Mouse (Mus musculus) C2C12 (cell line): ENCODE results near the gene Ptpro.

ENCODE experiments used
- CTCF ChIP-seq: IDR thresholded peaks from one replicate; pipeline ENCODE4 v1.5.1; 2011; ENCODE audit not compliant: control insufficient read depth, insufficient read depth, insufficient read length
- MAX ChIP-seq: IDR thresholded peaks from one replicate; pipeline ENCODE4 v1.6.1; 2011; ENCODE audit warnings: mild to moderate bottlenecking, control low read depth
- USF1 ChIP-seq: IDR thresholded peaks from one replicate; pipeline ENCODE4 v1.6.1; 2011; ENCODE audit warnings: low read depth, mild to moderate bottlenecking, control low read depth, moderate library complexity

DNA sequence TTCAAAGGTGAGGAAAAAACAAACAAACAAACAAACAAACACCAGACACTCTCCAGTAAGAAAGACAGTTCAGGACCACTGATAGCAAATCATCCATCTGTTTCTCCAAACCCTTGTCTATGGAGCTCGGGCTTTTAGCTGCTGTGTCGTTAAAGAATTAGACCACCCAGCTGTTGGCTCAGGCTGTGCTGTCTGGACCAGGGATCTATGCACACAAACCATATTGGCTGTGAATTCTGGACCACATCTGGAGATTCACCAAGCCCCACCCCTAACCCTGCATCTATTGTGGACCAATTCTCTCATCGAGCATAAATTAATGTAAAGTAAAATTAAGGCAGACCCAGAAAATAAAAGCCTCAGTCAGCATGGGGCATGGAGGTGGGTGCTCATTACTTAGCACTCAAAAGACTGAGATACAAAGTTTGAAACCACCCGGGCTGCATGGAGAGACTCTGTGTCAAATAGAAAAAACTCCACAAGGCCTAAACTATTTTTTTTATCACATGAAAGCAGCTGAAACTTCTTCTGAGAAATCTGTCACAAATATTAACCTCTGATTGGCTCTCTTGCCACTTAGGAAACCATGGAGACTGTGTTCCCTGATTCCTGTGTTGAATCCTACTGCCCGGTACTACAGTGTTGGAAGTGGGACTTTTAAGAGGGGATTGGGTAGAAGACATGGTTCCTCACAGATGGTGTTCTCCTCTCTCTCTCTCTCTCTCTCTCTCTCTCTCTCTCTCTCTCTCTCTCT lies 91.7 kb downstream of the Ptpro start:
- TF ChIP-seq CTCF (no peak), MAX (no peak), USF1 (no peak)
